Mouse (Mus musculus) embryo, embryonic 9.5 days (tissue): ENCODE data around the gene Mvd.

ENCODE experiments used
- DNase-seq: peaks from one replicate; pipeline ENCODE4 v3.0.0-alpha.2; 2017; ENCODE audit errors: extremely low spot score

Mvd gene

GRCm38 (mm10) chr8:122443262-122444006, at the start of gene Mvd:
Gene Mvd (minus strand): TSS chr8:122443422.
- peak; percentile 98 for DNase-seq

DNA sequence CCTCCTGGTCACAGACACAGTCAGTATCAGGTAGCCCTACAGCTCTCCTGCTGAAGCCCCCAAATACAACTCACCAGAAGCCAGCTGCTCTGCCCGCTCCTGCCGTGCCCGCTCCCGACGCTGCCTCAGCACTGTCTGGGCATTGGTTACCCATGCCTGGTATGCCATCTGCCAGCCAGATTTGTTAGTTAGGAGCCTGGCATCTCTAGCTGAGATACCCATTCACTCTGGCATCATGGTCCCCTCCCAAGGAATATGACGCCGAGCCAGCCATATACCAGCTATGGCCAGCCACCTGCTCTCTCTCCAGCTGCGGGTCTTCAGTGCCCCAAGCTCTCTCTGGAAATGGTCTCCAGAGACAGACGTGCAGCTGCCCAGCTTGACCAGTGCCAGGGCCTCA, 45.2 kb upstream of the Mvd start:
- no peak for DNase-seq

GRCm38 (mm10) chr8:122484831-122485230, 41.6 kb upstream of the Mvd start:
- no peak for DNase-seq

DNA sequence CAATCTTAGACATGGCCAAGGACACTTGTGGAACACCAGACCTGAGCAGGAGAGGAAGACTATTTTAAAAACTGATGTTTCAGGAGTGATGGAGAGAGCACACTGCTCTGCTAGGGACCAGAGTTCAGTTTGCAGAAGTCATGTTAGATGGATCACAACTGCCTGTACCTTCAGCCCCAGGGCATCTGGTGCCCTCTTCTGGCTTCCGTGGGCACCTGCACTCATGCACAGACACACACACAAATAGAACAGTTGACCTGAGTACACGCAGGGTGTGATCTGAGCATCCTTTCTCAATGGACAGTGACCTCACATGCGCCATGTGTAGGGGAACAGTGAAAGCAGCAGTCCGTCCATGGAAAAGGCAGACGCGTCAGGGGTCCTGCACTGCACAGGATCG, 40.7 kb upstream of the Mvd start:
- no peak for DNase-seq

DNA sequence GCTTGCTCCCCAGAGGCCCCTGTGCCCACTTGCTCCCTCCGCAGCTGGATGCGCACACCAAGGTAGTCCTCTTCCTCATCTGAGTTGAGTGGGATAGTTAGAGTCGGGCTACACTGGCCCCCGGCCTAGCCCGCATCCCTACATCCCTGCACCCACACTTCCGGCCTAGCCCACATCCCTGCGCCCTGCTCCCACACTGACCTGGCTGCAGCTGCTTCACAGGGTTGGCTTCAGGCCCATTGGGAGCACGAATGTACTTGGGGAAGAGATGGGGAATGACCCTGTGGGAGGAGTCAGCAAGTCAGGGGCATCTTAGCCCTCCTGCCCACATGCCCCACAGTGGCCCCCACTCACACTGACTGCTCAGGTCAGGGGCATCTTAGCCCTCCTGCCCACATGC, 39.2 kb upstream of the Mvd start:
- DNase-seq: no peak

DNA sequence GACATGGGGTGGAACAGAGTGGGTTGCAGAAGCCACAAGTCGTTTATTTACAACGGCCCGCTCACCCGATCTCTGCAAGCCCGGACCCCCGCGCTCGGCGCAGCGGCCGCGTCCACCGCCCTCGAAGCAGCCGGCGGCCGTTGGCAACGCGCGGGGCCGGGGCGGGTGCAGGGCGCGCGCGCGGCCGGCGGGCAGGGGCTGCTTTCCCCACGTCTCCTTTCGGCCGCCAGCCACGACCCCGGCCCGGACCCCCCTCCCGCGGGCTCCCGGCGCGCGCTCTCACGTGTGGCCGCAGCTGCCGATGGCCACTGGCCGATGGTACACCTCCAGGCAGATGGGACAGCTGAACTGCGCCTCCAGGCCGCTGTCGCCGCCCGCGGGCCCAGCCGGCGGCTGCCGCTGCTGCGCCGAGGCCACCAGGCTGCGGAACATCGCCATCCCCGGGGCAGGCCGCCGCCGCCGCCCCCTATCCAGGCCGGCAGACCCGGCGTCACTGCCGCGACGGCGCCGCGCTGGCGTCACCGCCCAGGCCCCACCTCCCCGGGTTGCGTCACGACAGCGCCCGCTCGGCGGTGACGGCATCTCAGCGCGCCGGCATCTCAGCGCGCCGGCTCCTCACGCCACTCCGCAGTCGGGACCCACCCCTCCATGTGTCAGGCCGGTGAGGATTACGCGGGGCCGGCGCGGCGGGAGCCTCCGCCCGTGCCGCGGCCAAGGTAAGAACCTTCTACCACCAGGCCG, 32.5 kb upstream of the Mvd start, which contains the start of the genes Rnf166 and Ctu2:
Rnf166 (minus strand) TSS at position 485 of the 741 bp plus-strand sequence.
Ctu2 (plus strand) TSS at position 564 of the 741 bp plus-strand sequence.
- DNase-seq: peak; percentile 92

GRCm38 (mm10) chr8:122474951-122475560, 31.8 kb upstream of the Mvd start:
- no peak for DNase-seq

DNA sequence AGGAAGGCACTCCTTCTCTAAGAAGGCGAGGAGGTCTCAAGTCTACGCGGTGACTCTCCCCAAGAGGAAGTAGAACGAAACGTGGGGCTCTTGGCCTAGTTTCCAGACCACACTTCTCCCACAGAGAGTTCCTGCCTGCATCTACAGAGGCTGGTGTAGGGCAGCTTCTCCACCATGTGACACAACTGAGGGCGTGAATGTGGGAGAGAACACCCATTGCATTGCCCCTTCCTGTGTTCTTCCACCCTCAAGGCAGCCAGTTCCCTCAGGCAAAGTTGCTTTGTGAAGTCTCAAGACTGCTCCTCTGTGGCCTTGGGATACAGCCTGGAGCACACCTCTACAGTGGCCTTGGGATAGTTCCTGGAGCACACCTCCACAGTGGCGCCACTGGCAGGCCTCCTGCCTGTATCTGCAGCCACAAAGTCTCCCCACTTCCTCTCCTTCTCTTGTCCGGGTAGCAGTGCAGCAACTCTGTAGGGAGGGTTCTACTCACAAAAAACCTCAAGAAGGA, 30.7 kb upstream of the Mvd start:
- DNase-seq: no peak

DNA sequence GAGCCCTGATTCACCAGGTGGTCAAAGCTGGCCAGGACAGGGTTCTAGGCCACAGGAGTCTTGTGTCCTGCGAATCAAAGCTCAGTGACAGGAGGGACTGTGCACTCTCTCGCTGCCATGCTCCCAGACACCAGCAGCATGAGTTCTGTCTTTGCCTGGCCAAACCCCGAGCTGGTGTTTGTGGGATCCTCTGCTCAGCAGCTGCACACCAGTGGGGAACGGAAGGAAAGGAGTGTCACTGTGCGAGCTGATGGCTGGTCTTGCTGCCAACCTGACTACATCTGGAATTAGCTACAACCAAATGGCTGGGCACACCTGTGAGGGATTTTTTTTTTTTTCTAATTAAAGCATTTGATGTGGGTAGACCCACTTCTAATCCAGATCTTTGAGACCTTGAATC, 27.5 kb upstream of the Mvd start:
- DNase-seq: no peak

DNA sequence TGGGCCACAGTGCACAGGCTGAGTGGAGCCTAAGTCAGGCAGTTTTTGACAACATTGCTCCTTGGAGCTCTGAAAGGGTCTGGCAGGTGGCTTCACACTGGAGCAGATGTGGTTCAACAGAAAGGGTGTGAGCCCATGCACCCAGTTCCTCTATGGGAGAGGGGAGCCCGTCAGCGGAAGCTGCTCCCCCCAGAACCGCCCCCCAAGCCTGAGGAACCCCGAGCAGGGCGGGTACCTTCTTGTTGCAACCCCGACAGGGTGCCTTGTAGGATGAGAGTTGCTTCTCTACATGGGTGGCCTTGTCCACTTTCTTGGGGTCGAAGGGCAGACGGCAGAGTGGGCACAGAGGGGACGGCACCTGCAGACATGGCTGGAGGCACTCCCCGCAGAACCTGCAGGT, 26.7 kb upstream of the Mvd start:
- DNase-seq: no peak

DNA sequence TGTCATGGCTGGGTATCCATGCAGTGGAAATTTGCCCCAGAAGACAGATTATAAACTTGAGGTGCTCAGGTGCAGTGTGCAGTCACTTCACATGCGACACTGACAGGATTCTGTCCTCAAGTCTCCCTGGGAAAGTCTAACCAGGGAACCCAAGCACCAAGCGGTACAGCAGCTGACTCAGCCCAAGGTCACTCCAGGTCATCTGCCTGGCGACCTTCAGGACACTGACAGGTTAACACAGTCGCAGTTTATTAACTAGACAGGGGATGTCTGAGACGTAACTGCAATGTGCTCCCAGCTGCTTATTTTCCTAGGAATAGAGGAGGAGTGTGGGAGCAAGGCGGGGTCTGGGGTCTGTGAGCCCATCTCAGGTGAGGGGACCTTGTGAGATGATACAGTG, 26.2 kb upstream of the Mvd start:
- DNase-seq: no peak

GRCm38 (mm10) chr8:122467816-122468215, 24.6 kb upstream of the Mvd start:
- no peak for DNase-seq

GRCm38 (mm10) chr8:122464985-122465384, 21.8 kb upstream of the Mvd start:
- no peak for DNase-seq

DNA sequence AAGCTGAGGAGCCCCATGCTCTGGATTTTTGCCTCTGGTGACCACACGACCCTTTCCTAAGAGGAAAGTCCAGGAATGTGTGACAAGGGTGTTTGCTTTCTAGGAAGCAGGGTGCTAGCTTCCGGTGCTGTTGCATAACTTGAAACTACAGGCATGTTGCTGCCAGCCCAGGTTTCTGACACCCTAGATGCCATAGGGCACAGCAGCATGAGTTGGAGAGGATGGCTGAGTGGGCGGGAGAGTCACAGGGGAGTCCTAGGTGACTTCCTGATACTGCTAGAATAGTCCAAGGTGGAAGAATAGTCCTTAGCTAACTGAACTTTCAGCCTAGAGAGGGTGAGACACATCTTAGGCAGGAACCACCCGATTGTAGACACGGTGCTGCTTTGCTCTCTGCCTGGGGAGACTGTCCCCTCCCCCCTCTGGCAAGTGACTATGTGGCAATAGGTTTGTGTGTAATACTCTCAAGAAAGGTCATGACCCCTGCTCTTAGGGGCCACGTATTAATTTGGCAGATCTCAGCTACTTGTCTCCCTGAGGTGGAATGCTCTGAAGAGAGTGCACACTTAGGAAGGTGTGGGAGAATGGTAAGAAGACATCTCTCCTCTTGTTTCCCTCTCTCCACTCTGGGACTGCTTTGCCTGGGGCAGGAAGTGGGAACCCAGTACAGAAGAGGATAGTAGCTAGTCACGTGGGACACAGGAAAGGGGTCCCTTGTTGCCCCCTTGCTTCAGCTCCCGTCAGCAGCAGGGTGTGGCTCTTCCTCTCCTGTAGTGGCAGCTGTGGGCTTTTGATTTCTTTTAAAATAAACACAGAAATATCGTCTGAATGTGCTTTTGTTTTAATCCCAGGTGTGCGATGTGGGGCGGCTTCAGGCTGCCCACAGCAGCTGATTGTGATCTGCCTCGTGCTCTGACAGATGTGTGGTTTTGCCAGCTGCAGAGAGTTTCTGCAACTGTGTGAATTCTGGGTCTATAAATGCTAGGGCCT, 20.7 kb upstream of the Mvd start:
- DNase-seq: no peak

DNA sequence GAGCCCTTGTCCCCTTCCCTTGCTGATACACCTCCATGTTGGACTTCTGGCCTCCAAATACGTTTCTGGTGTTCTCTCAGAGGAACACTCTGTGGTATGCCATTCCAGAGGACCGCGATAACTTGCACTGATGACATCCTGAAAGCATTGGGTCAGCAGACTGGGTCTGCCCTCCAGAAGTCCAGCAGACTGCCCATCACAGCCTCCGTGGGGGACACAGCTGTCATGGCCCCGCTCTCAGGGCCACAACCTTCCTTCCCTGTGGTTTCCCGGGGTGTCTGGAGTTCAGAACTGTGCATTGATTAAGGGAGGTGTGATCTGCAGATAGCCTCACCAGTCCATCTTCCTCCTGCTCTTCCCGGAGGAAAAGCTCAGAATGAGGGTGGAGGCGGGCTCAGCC, 19.3 kb upstream of the Mvd start:
- DNase-seq: no peak

- DNase-seq: no peak
Observed at GRCm38 (mm10) chr8:122461473-122462148, 18.4 kb upstream of the Mvd start.

- DNase-seq: peak; percentile 50
Observed at GRCm38 (mm10) chr8:122460524-122461472, 17.6 kb upstream of the Mvd start, which contains the start of gene Snai3. Gene Snai3 (minus strand): TSS chr8:122460733.

DNA sequence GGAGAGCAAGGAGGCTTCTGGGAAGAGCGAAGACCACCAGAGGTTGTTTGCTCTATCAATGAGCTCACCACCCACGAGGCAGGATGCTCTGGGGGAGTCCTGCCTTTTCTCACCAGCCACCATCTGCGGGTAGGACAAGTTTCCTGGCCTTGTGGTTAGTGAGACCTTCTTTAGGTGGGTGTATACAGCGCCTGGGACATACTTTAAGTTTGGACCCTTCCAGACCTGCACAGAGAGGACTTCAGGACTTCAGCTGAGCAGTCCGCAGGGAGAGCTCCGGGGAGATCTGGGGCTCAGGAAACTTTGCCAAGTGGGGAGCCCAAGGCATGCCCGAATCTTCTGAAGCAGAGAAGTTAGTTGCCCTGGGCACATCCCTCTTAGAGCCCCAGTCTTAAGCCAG, 16.8 kb upstream of the Mvd start:
- no peak for DNase-seq

DNA sequence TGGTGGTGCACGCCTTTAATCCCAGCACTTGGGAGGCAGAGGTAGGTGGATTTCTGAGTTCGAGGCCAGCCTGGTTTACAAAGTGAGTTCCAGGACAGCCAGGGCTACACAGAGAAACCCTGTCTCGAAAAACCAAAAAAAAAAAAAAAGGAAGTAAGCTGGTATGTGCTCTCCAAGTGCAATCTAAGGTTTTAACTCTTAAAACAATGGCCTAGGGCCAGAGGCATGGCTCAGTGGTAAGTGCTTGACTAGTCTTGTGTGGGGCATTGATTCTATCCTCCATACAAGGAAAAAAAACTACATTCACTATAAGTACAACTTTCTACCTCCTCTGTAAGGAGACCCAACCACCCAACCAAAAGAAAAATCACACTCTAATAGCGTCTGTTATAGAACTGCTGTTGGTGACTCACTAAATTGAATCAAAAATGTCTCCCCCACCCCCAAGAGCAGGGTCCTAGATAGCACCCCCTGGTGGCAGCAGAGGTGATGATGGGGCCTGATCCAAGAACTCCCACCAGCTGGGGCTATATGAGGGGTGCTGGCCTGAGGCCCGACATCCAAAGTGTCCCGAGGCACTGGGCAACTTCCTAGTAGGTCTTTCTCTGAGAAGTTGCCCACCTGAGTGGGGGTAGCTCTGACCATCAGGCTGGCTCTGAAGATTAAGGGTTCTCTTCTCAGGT, 16.1 kb upstream of the Mvd start:
- peak; percentile 18 for DNase-seq
